Mouse (Mus musculus): ENCODE measurements around the gene Gm20388. TPM values are rescaled to one million over a fixed set of nuclear protein-coding genes. Genes with fewer than 3 reads are reported as not detected.
A peak's percentile ranks its signal among the peaks of the same experiment; 100 is the strongest.

Gene Gm20388
- total and polyA plus RNA-seq, 3 experiments: 0.02 to 0.05 TPM; not detected in 1

DNA sequence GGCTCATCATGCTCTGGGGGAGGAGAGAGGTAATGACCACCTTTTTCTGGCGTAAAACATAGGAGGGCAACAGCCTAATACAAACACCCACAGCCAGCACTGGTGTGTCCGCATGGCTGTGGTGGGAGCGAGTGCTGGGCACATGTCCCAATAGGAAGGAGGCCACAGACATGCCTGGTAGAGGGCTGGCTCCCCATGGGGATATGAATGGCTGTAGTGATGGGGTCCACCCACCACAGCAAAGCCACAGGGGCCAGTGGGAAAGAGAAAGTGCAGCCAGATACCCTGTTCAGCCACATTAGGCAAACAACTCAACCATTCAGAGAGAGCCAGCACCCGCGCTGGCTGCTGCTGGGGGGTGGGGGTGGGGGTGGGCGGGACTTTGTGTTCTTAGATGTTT, 574.5 kb downstream of the Gm20388 start:
- ATAC-seq (ENCODE audit: extremely low read depth, insufficient number of reproducible peaks, low FRiP score, poor library complexity, severe bottlenecking) (no peak), DNase-seq (ENCODE audit: low spot score) (no peak)
- Histone ChIP-seq H3K9me3 (replicated peaks) (no peaks in the 10 kb centered on the region), H3K4me3 (ENCODE audit: low read depth, low read length) (peak overlapping the region; percentile 41; the same call in 1 of the 2 replicates), H3K36me3 (replicated peaks) (no peaks in the 10 kb centered on the region), H3K27me3 (ENCODE audit: insufficient read depth, low read length) (peaks cover 37% of the 10 kb centered on the region), H3K4me1 (ENCODE audit: insufficient read depth, low read depth, low read length) (peaks cover 68% of the 10 kb centered on the region)
- no peak for TF ChIP-seq TAL1 (conservative IDR thresholded peaks at IDR 0.05; ENCODE audit: low read depth, low read length)
- no peak for TF ChIP-seq GATA1 (IDR thresholded peaks at IDR 0.05; ENCODE audit: borderline replicate concordance, low read length)
- TF ChIP-seq GATA2 (IDR thresholded peaks at IDR 0.05; ENCODE audit: borderline replicate concordance, low read depth, low read length): no peak

DNA sequence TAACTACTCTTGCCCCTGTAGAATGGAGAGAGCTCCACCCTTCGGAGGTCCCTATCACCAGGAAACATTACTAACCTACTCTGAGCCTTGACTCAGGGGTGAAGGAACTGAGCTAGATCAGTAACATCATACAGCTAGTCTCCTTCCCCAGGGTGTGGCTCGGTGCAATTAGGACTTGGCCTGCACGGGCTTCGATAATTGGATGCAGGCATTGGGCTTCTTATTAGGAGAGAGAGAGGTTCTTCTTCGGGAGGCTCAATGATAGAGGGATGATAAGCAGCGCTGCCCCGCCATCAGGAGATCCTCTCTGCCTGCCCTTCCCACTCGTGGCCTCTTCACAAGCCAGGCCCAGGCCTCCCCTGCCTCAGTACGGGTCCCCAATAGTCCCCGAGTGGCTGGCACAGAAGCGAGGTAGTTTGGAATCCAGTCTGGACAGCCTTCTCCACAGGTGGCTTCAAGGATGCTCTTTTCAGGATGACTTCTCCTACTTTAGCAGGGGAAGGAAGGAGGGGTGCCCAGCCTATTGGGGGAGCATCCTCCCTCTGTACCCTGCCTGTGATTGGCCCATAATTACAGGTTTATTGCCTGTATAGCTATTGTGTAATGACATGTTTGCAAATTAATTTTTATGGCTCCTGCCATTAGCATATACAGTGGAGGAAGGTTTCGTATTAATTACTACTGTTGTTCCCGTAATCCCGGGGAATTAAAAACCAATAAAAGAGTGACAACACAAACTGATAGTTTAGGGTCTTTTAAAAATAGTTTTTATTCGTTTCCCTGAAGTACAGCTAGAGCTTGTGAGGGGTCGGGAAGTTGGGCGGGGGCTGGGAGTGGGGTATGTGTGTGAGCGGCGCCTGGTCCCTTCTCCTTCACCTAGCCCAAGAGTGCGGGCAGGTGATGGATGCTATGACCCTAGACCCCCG, 575.2 kb downstream of the Gm20388 start:
- DNase-seq (ENCODE audit: low spot score) (no peak), ATAC-seq (ENCODE audit: extremely low read depth, insufficient number of reproducible peaks, low FRiP score, poor library complexity, severe bottlenecking) (peak; percentile 2; the same call in 1 of the 2 replicates)
- no peak for TF ChIP-seq POLR2AphosphoS5 (IDR thresholded peaks at IDR 0.05; ENCODE audit: insufficient replicate concordance, low read depth, low read length)
- TF ChIP-seq TAL1 (conservative IDR thresholded peaks at IDR 0.05; ENCODE audit: low read depth, low read length): no peak
- TF ChIP-seq GATA2 (IDR thresholded peaks at IDR 0.05; ENCODE audit: borderline replicate concordance, low read depth, low read length): no peak
- TF ChIP-seq GATA1 (IDR thresholded peaks at IDR 0.05; ENCODE audit: borderline replicate concordance, low read length): no peak
- TF ChIP-seq CTCF (IDR thresholded peaks at IDR 0.05; ENCODE audit: low read depth, low read length): no peak
- Histone ChIP-seq H3K4me3 (ENCODE audit: low read depth, low read length) (peak overlapping the region; percentile 83), H3K9me3 (replicated peaks) (no peaks in the 10 kb centered on the region), H3K36me3 (replicated peaks) (peaks cover under 1% of the 10 kb centered on the region), H3K27me3 (ENCODE audit: insufficient read depth, low read length) (peaks cover 37% of the 10 kb centered on the region), H3K4me1 (ENCODE audit: insufficient read depth, low read depth, low read length) (peaks cover 69% of the 10 kb centered on the region)

DNA sequence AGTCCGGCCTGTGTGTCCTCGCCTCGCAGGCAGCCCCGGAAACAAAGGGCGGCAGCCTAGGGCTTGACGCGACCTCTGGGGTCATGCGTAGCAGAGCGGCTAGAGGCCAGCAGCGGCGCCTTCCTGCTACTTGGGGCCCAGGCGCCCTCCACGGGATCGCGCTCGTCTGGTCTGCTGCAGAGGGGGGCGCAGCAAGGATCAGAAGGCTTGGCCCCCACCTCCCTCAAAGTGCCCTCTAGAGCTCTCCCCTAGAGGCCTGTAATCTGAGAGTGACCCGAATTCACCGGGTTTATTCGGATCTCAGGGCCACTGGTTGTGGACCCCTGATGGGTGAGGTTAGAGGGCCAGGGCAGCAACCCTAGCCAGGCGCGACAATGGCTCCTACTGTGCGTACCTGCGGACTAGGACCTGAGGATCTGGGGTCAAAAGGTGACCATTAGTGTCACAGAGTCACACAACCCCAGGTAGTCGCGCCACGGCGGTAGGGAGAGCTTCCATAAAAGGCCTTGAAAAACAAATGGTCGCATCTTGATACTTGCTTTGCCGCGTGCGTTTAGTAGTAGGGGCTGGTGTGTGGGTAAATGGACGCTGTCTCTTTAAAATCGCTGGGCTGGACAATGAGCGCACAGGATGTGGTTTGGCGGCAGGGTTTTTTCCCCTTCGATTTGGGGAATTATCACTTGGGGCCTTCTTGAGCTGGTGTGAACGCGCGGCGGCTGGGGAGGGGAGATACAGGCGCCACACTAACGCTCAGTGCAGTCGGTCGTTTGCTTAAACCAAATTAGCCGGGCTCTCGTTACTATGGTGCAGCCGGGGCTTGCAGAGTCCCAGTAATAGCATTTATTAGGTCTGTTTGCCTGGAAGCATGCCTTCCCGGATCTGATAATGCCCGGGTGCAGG, 576.1 kb downstream of the Gm20388 start:
- peaks cover 9% of the 10 kb centered on the region for H3K36me3 ChIP-seq (replicated peaks)
- no peaks in the 10 kb centered on the region for H3K9me3 ChIP-seq (replicated peaks)
- peaks cover 75% of the 10 kb centered on the region for H3K4me1 ChIP-seq (ENCODE audit: insufficient read depth, low read depth, low read length)
- ATAC-seq (ENCODE audit: extremely low read depth, insufficient number of reproducible peaks, low FRiP score, poor library complexity, severe bottlenecking): peak; percentile 81
- peak; percentile 73 for DNase-seq (ENCODE audit: low spot score)
- peaks cover 29% of the 10 kb centered on the region for H3K27me3 ChIP-seq (ENCODE audit: insufficient read depth, low read length)
- H3K4me3 ChIP-seq (ENCODE audit: low read depth, low read length): peak overlapping the region; percentile 83
- TF ChIP-seq TAL1 (conservative IDR thresholded peaks at IDR 0.05; ENCODE audit: low read depth, low read length) (peak; percentile 91), GATA2 (IDR thresholded peaks at IDR 0.05; ENCODE audit: borderline replicate concordance, low read depth, low read length) (no peak)

DNA sequence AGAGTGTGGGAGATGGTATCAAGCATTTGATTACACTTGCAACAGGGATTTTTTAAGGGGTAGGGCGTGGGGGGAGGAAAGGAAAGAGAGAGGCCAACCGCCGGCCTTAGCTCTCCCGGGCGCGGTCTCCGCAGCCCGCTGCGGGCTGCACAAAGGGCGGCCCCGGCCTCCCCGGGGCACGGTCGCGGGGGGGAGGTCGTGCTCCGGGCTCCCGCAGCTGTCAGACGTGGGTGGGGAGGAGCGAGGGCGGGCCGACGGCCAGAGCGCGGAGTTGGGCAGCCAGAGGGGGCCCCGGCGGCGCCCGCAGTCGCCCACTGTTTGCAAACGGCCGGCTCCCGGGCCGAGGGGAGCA, 576.7 kb downstream of the Gm20388 start:
- peaks cover 25% of the 10 kb centered on the region for H3K27me3 ChIP-seq (ENCODE audit: insufficient read depth, low read length)
- DNase-seq (ENCODE audit: low spot score): no peak
- TF ChIP-seq CTCF (IDR thresholded peaks at IDR 0.05; ENCODE audit: low read depth, low read length) (no peak), TAL1 (conservative IDR thresholded peaks at IDR 0.05; ENCODE audit: low read depth, low read length) (no peak), GATA2 (IDR thresholded peaks at IDR 0.05; ENCODE audit: borderline replicate concordance, low read depth, low read length) (no peak), POLR2AphosphoS5 (IDR thresholded peaks at IDR 0.05; ENCODE audit: insufficient replicate concordance, low read depth, low read length) (no peak), GATA1 (IDR thresholded peaks at IDR 0.05; ENCODE audit: borderline replicate concordance, low read length) (no peak)
- ATAC-seq (ENCODE audit: extremely low read depth, insufficient number of reproducible peaks, low FRiP score, poor library complexity, severe bottlenecking): no peak
- peaks cover 75% of the 10 kb centered on the region for H3K4me1 ChIP-seq (ENCODE audit: insufficient read depth, low read depth, low read length)
- H3K36me3 ChIP-seq (replicated peaks): peaks cover 12% of the 10 kb centered on the region
- H3K4me3 ChIP-seq (ENCODE audit: low read depth, low read length): peak overlapping the region; percentile 83
- no peaks in the 10 kb centered on the region for H3K9me3 ChIP-seq (replicated peaks)

DNA sequence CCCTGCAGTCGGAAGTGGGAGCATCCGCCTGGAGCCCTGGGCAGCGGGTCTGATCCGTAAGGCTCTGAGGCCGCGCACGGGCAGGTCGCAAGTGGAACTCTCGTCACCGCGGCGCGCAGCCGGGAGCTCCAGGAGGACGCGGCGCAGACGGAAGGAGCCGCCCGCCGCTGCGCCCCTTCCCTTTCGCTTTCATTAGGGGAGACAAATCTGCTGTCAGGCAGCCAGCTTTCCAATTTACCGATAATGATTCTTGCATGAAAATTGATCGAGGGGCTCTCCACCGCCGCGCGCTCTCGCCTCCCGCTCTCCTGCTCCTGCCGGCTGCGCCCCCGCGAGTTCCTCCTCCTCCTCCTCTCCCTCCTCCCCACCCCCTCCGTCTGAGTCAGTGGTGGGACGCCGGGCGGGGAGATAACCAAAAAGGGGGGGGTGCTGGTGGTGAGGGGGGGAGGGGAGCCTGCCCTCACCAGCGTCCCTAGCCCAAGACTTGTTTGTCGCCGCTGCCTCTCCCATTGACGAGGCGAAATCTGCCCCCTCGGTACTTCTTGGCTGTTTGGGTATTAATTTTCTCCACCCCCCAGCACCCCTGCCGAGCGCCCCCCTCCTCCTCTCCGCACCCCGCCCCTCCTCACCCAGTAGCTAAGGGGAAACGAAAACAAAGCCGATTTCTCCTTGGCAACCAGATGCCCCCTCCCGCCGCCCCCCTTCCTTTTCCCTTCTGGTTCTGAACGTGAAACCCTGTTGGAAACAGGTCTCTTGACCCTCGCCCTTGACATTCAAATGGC, 577.3 kb downstream of the Gm20388 start:
- H3K9me3 ChIP-seq (replicated peaks): no peaks in the 10 kb centered on the region
- H3K4me1 ChIP-seq (ENCODE audit: insufficient read depth, low read depth, low read length): peaks cover 79% of the 10 kb centered on the region
- H3K36me3 ChIP-seq (replicated peaks): peaks cover 17% of the 10 kb centered on the region
- peak overlapping the region; percentile 83 for H3K4me3 ChIP-seq (ENCODE audit: low read depth, low read length)
- ATAC-seq (ENCODE audit: extremely low read depth, insufficient number of reproducible peaks, low FRiP score, poor library complexity, severe bottlenecking) (no peak; the same call in 1 of the 2 replicates), DNase-seq (ENCODE audit: low spot score) (peak; percentile 82)
- TF ChIP-seq GATA2 (IDR thresholded peaks at IDR 0.05; ENCODE audit: borderline replicate concordance, low read depth, low read length) (no peak), POLR2AphosphoS5 (IDR thresholded peaks at IDR 0.05; ENCODE audit: insufficient replicate concordance, low read depth, low read length) (no peak), GATA1 (IDR thresholded peaks at IDR 0.05; ENCODE audit: borderline replicate concordance, low read length) (no peak), CTCF (IDR thresholded peaks at IDR 0.05; ENCODE audit: low read depth, low read length) (no peak), TAL1 (conservative IDR thresholded peaks at IDR 0.05; ENCODE audit: low read depth, low read length) (no peak; the same call in 1 of the 2 replicates)
- peaks cover 25% of the 10 kb centered on the region for H3K27me3 ChIP-seq (ENCODE audit: insufficient read depth, low read length)

Data from G1E (cell line).